25 mouse cellular contexts compared by ENCODE assay signal in the genomic region with DNA sequence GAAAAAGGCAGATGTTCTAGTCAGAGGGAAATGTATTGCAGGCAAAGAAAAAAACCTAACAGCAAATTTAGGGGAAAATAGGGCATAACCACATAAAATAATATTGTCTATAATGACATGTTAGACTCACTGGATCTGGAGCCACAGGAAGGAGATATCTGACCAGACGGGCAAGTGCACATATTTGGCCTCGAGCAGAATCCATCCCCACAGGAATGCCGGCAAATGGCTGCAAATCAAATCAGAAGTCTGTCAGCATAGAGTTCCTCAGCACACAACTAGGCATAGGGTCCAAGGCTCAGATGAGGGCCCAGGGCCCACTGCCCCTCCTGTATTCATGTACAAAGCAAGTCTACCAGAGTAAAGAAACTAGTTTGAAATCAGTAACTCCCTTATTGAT. TPM values are rescaled to one million over a fixed set of nuclear protein-coding genes. Genes with fewer than 3 reads are reported as not detected.
DNase-seq lines count a peak whose midpoint lies in the region; ATAC-seq and TF ChIP-seq lines count a peak whose summit lies in the region.
"Had no signal": no experiment of that assay in that cellular context is flagged by ENCODE, and none has a peak within 500 bp of the region (broad histone marks: within the 10 kb centered on the region; RNA-seq: fewer than 3 reads in every experiment).

No protein-coding gene starts in this region.

- ATAC-seq in lung, embryonic 15.5 days (ENCODE audit: borderline replicate concordance, extremely low read depth, low FRiP score, low TSS enrichment): no peak
- ATAC-seq: activated CD4-positive, CD25-positive, alpha-beta regulatory T cell, adult 4 months; forebrain, embryonic 15.5 days; hindbrain, embryonic 16.5 days; intestine, embryonic 15.5 days had no signal

- no peaks in the 10 kb centered on the region for H3K9me3 ChIP-seq in lung, embryonic 15.5 days
- H3K9me3 ChIP-seq: embryonic facial prominence, embryonic 10.5 days; embryonic facial prominence, embryonic 13.5 days; forebrain, embryonic 12.5 days; forebrain, embryonic 15.5 days; hindbrain, embryonic 10.5 days; hindbrain, embryonic 13.5 days; intestine, embryonic 15.5 days had no signal

- H3K27ac ChIP-seq in gastrocnemius, adult 2 months: 0 out of 2 replicates have a peak overlapping the region, but pooled peaks have one; percentile 2
- H3K27ac ChIP-seq in lung, embryonic 15.5 days: 0 out of 2 replicates have a peak overlapping the region, but pooled peaks have one; percentile 27
- H3K27ac ChIP-seq: embryonic facial prominence, embryonic 10.5 days; embryonic facial prominence, embryonic 13.5 days; forebrain, embryonic 12.5 days; forebrain, embryonic 15.5 days; hindbrain, embryonic 10.5 days; hindbrain, embryonic 13.5 days; intestine, embryonic 15.5 days had no signal

- no peaks in the 10 kb centered on the region for H3K27me3 ChIP-seq in lung, embryonic 15.5 days
- H3K27me3 ChIP-seq: embryonic facial prominence, embryonic 13.5 days; forebrain, embryonic 12.5 days; forebrain, embryonic 15.5 days; hindbrain, embryonic 13.5 days; intestine, embryonic 15.5 days had no signal

- no peak overlapping the region for H3K9ac ChIP-seq in lung, embryonic 15.5 days
- H3K9ac ChIP-seq: embryonic facial prominence, embryonic 13.5 days; forebrain, embryonic 12.5 days; forebrain, embryonic 15.5 days; hindbrain, embryonic 13.5 days; intestine, embryonic 15.5 days had no signal

- intact Hi-C loops in gastrocnemius, adult 2 months (cut with DNase I): no loop called here

- WGBS in lung, embryonic 15.5 days: 74% methylated on average over 3 of the region's 3 CpGs

- no peak overlapping the region for H3K4me2 ChIP-seq in lung, embryonic 15.5 days
- H3K4me2 ChIP-seq: embryonic facial prominence, embryonic 13.5 days; forebrain, embryonic 12.5 days; forebrain, embryonic 15.5 days; hindbrain, embryonic 13.5 days; intestine, embryonic 15.5 days had no signal

- peak; percentile 70 to 79 for DNase-seq in cerebellum, postnatal 10 days
- DNase-seq in cerebellum, adult 9-10 months: no peak
- DNase-seq in gastrocnemius, adult 2 months: no peak
- no peak for DNase-seq in gastrocnemius, adult 18-20 months (ENCODE audit: low spot score)
- DNase-seq in lung, postnatal 10 days: no peak
- DNase-seq: adrenal gland, adult 8-10 months; adrenal gland, postnatal 25 days; cerebellum, adult 18-20 months; cerebellum, postnatal 36 days; embryo, embryonic 11 days; gastrocnemius, postnatal 14 days; heart, adult 11 months; kidney, adult 11 months had no signal

- H3K36me3 ChIP-seq in lung, embryonic 15.5 days: 0 out of 2 replicates have a peak, but pooled peaks cover 4% of the 10 kb centered on the region
- H3K36me3 ChIP-seq: forebrain, embryonic 12.5 days; forebrain, embryonic 15.5 days; hindbrain, embryonic 10.5 days; hindbrain, embryonic 13.5 days; intestine, embryonic 15.5 days had no signal

- no peak for TF ChIP-seq CTCF in gastrocnemius, adult 2 months (IDR thresholded peaks at IDR 0.05)

- H3K4me3 ChIP-seq in gastrocnemius, adult 2 months: no peak overlapping the region
- H3K4me3 ChIP-seq in lung, embryonic 15.5 days: no peak overlapping the region
- H3K4me3 ChIP-seq: embryonic facial prominence, embryonic 10.5 days; embryonic facial prominence, embryonic 13.5 days; erythroblast, embryonic 14.5 days; forebrain, embryonic 12.5 days; forebrain, embryonic 15.5 days; hindbrain, embryonic 10.5 days; hindbrain, embryonic 13.5 days; intestine, embryonic 15.5 days had no signal

- peaks cover 58% of the 10 kb centered on the region for H3K4me1 ChIP-seq in lung, embryonic 15.5 days
- H3K4me1 ChIP-seq: embryonic facial prominence, embryonic 10.5 days; forebrain, embryonic 12.5 days; forebrain, embryonic 15.5 days; hindbrain, embryonic 10.5 days; hindbrain, embryonic 13.5 days; intestine, embryonic 15.5 days had no signal

RNA-seq across cellular contexts. Expression of a gene that starts 27.5 kb away (rescaled TPM):
- total RNA-seq in gastrocnemius, adult 2 months (2021): under 1 TPM in 1 of 2 experiments, not detected in 1; 0.08 TPM
- under 1 TPM in 1 of 2 experiments, not detected in 1; 0.09 TPM for total RNA-seq in gastrocnemius, adult 18-20 months (2021)
- polyA plus RNA-seq in lung, embryonic 15.5 days (2015; fragmentation: Nextera tagmentation; extraction: Ambion mirVana): 0.44 and 0.50 TPM in 2 replicates
- total RNA-seq: adrenal gland, postnatal 25 days; ES-E14 had no signal
- polyA plus RNA-seq: activated CD4-positive, CD25-positive, alpha-beta regulatory T cell, adult 4 months; erythroblast, embryonic 14.5 days had no signal

RNA-seq across cellular contexts. Expression of a gene that starts 30.4 kb away (rescaled TPM):
- 10 to 100 TPM; 33.1 to 55.3 TPM for total RNA-seq in gastrocnemius, adult 2 months (2021)
- total RNA-seq in gastrocnemius, adult 18-20 months (2021): 10 to 100 TPM; 27.7 to 33.8 TPM
- 30.4 and 32.5 TPM in 2 replicates for polyA plus RNA-seq in lung, embryonic 15.5 days (2015; fragmentation: Nextera tagmentation; extraction: Ambion mirVana)
- polyA plus RNA-seq: activated CD4-positive, CD25-positive, alpha-beta regulatory T cell, adult 4 months; erythroblast, embryonic 14.5 days had no signal

Comparison
In these comparisons a context has a peak if more than half of its experiments do, and no peak if none do; other contexts are left out.
1. DNase-seq: peak in cerebellum, postnatal 10 days (2 of 2); none in cerebellum, adult 9-10 months (single experiment), gastrocnemius, adult 2 months (single experiment), gastrocnemius, adult 18-20 months (single experiment) and lung, postnatal 10 days (single experiment).